Mouse (Mus musculus): ENCODE measurements around the gene Jak2.

DNA sequence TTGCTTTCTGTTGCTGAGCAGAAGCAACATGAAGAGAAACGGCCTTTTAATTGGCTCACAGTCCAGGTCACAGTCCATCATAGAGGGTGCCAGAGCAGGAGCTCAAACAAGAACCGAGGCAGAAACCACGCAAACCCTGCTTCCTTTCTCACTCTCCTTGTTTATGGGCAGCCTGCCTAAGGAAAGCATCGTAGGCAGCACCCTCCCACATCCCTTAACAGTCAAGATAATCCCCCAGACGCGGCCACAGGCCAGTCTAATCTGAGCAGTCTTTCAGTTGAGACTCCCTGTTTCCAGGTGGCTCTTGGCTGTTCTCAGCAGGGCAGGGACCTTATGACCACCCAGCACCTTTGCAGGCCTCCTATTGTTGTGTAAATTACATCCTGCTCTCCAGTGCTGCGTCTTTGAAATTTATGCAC is 33.8 kb downstream of the Jak2 start:
- TF ChIP-seq CTCF (IDR thresholded peaks at IDR 0.05; ENCODE audit: borderline replicate concordance, insufficient read depth, low read length) (no peak), POLR2A (IDR thresholded peaks at IDR 0.05; ENCODE audit: low read depth, low read length) (no peak)
